Mouse (Mus musculus) myocyte (in vitro differentiated cells): ENCODE measurements around the gene Mup7. TPM values are rescaled to one million over a fixed set of nuclear protein-coding genes. Genes with fewer than 3 reads are reported as not detected.
"Not testable (repeated sequence)": the region's sequence is repeated elsewhere in the genome, so short reads cannot be mapped to it uniquely, and the experiment has no call there.

Experiments
- H3K27me3 ChIP-seq: one replicate; pipeline ENCODE4 v1.6.1; 2011; ENCODE audit not compliant: control insufficient read depth, insufficient read depth, insufficient read length
- H3K36me3 ChIP-seq: one replicate; pipeline ENCODE4 v1.6.1; 2011; ENCODE audit not compliant: control insufficient read depth, insufficient read depth
- H3K4me2 ChIP-seq: one replicate; pipeline ENCODE4 v1.6.1; 2011; ENCODE audit warnings: low read depth, control low read depth
- H3K4me3 ChIP-seq: one replicate; pipeline ENCODE4 v1.5.1; 2011; ENCODE audit warnings: mild to moderate bottlenecking, control low read depth, moderate library complexity
- H3K79me2 ChIP-seq: one replicate; pipeline ENCODE4 v1.6.1; 2011; ENCODE audit not compliant: control insufficient read depth, insufficient read depth
- H3ac ChIP-seq: one replicate; pipeline ENCODE4 v1.6.1; 2011; ENCODE audit not compliant: control insufficient read depth, insufficient read length
- polyA plus RNA-seq: library from polyadenylated mRNA; unstranded; fragments of >200 nt; fragmentation: generic; extraction: Trizol; gene quantifications from one replicate; pipeline ENCODE4 v1.2.1, GENCODE M21; 2012; ENCODE audit warnings: missing spikeins

Gene Mup7
- polyA plus RNA-seq: not detected

DNA sequence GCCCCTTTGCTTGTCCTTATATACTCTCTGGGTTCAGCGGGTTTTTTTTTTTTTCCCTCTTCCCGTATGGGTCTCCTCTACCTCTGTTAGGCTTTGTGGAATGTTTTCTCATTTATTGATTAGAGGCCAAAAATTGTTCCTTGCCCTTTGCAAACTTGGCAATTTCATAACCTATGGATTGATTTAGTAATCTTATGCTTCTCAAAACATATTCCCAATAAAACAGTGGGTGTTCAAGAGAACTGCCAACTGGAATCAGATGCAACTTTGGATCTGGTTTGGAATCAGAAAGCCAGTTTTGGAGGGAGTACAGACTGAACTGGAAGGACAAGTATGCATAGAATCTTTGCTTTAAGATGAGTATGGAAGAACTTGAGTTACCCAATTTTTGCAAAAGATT, at the start of gene Mup7:
Gene Mup7 (minus strand): TSS at position 101 of the 400 bp plus-strand sequence.
- not testable (repeated sequence) for H3ac ChIP-seq, H3K4me3 ChIP-seq, H3K4me2 ChIP-seq, H3K27me3 ChIP-seq, H3K79me2 ChIP-seq, H3K36me3 ChIP-seq

DNA sequence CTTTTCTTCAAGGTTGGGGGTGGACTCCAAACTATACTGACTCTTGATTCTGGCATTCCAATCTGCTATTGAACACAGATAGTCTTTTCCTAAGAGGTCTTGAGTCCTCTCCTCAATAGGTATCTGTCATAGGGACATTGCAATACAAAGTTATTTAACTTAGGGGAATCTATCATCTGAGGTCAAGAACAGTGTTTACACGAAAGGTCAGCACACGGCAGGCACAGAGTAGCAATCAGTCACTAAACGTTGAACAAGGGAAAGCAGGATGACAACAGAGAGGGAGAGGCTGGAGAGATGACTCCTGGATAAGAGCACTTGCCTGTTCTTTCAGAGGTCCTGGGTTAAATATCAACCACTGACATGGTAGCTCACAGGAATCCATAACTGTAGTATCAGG, 9.6 kb upstream of the Mup7 start:
- not testable (repeated sequence) for H3K4me3 ChIP-seq, H3K36me3 ChIP-seq, H3K4me2 ChIP-seq, H3K27me3 ChIP-seq, H3ac ChIP-seq, H3K79me2 ChIP-seq

DNA sequence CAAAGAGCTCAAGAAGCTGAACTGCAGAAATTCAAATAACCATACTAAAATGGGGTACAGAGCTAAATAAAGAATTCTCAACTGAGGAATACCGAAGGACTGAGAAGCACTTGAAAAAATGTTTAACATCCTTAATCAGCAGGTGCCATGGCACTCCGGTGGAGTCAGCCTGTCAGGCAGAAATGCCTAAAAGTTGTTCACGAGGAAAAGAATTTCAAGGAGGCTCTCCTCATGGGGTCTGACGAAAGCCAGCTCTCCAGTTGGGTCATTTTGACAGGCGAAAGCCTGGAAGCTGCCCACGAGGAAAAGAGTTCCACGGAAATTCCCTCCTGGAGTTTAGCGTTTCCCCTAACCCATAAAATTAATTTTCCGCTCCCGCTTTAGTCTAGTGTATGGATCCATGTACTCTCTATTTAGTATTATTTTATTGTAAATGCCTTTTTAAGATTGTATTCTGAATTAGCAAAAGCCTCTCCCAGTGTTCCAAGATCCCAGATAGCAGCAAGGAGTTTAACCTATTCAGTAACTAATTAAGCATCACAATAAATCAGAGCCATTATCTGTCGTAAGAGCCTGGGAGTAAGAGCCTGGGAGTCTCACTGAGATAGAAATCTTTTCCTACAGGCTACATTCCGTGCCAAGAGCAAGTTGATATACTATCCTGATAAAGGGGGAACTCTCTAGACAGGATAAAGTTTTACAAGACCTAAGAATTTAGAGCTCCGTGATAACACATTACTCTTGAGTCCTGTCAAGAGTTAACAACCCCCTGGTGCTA, 40.8 kb downstream of the Mup7 start:
- not testable (repeated sequence) for H3ac ChIP-seq, H3K4me2 ChIP-seq, H3K27me3 ChIP-seq, H3K4me3 ChIP-seq, H3K36me3 ChIP-seq, H3K79me2 ChIP-seq

DNA sequence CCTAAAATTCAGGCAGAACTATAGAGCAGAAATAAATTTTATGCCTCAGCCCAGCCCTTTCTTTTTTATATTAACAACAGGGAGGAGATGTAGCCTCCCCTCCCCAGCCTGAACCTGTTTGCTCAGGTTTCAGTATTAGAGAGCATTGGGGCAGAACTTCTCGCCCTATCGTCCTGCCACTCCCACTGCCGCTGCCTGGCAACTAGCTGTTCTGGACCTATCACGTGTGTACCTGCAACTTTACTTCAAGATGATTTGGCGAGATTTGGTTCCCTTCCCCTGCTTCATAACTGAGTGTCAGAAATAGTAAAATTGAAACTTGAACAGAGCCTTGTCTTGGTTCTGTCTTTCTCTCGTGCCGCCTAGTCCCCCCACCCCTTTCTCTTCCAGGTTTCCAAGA, 50.1 kb downstream of the Mup7 start:
- not testable (repeated sequence) for H3K79me2 ChIP-seq, H3K4me2 ChIP-seq, H3ac ChIP-seq, H3K27me3 ChIP-seq, H3K36me3 ChIP-seq, H3K4me3 ChIP-seq

Other genes starting within 250 kb of the Mup7 start
- not detected for gene Slc46a2, start 155.4 kb downstream of the Mup7 start, polyA plus RNA-seq
- gene Mup4, start 109.8 kb downstream of the Mup7 start, polyA plus RNA-seq: not detected
- not detected for gene Mup6, start 106.2 kb downstream of the Mup7 start, polyA plus RNA-seq
- not detected for gene Mup2, start 83.8 kb upstream of the Mup7 start, polyA plus RNA-seq
- not detected for gene Mup8, start 152.1 kb upstream of the Mup7 start, polyA plus RNA-seq